Mouse (Mus musculus) forebrain, embryonic 13.5 days (tissue): ENCODE results near the gene Dok5. TPM values are rescaled to one million over a fixed set of nuclear protein-coding genes. Genes with fewer than 3 reads are reported as not detected.
A peak's percentile ranks its signal among the peaks of the same experiment; 100 is the strongest.

ENCODE experiments used
- ATAC-seq: fragments of 200-750 bp; cut with Nextera tagmentation; 2 replicates; pipeline ENCODE4 v1.8.0; 2017
- H3K27ac ChIP-seq: fragments of 300-500 bp; sonication (generic); 2 replicates; pipeline ENCODE4 v1.5.1; 2015; ENCODE audit warnings: inconsistent platforms, mild to moderate bottlenecking, moderate library complexity
- H3K27me3 ChIP-seq: fragments of 300-500 bp; sonication (generic); 2 replicates; pipeline ENCODE4 v1.6.1; 2015; ENCODE audit warnings: mild to moderate bottlenecking, inconsistent platforms
- H3K36me3 ChIP-seq: fragments of 300-500 bp; sonication (generic); 2 replicates; pipeline ENCODE4 v1.6.1; 2015; ENCODE audit warnings: mild to moderate bottlenecking, inconsistent platforms; ENCODE audit not compliant: poor library complexity, severe bottlenecking
- H3K4me1 ChIP-seq: fragments of 300-500 bp; sonication (generic); 2 replicates; pipeline ENCODE4 v1.6.1; 2015; ENCODE audit warnings: inconsistent platforms
- H3K4me2 ChIP-seq: fragments of 300-500 bp; sonication (generic); 2 replicates; pipeline ENCODE4 v1.6.1; 2015; ENCODE audit warnings: inconsistent platforms, mild to moderate bottlenecking, moderate library complexity
- H3K4me3 ChIP-seq: fragments of 300-500 bp; sonication (generic); 2 replicates; pipeline ENCODE4 v1.5.1; 2015; ENCODE audit warnings: mild to moderate bottlenecking, inconsistent platforms
- H3K9ac ChIP-seq: fragments of 300-500 bp; sonication (generic); 2 replicates; pipeline ENCODE4 v1.6.1; 2015; ENCODE audit warnings: mild to moderate bottlenecking, inconsistent platforms
- H3K9me3 ChIP-seq: fragments of 300-500 bp; sonication (generic); replicated peaks from 2 replicates; pipeline ENCODE4 v1.6.1; 2016; ENCODE audit warnings: inconsistent platforms
- WGBS: fragments of 180-500 bp; shearing (Covaris S2); methylation state at CpG from one replicate; pipeline ENCODE4 v1.1.7; 2015; 5-methylcytosine and 5-hydroxymethylcytosine counted together
- polyA plus RNA-seq: library from polyadenylated mRNA; unstranded; fragments of >200 nt; fragmentation: Nextera tagmentation; extraction: Ambion mirVana; gene quantifications from 2 replicates; pipeline ENCODE4 v1.2.1, GENCODE M21; 2015

The Dok5 gene
- polyA plus RNA-seq, 1 experiment from 2014 or later: 30.5 TPM

DNA sequence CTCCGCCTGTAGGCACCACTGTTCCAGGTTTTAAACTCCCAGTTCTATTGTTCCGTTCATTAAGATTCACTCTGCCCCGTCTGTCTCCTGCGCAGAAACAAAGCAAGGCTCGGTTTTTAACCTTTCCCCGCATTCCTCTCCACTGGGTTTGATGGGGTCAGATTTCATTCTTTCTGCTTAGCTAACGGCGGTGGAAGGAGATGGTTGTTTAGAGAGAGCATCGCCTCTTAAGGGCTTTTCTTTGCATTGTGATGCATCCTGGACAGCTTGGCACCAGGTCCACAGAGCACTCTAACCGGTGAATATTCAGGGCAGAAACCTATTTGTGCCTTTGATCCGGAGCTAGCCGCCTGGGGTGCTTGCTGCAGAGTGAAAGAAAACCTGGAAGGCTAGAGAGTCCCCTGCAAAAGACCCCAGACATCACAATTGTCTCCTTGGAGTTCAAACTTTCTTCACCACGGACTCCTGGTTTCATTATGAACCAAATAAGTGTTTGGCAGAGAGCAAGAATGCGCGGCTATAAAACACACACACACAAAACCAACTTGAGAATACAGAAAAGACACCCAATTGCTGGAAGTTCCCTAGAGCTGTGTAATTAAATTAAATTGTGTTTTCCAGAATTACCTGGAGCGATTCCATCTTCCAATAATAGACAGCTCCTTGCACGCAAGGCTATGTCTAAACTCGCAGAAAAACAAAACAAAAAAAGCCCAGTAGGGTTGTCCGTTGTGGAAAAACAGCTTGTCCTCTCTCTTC lies 40.7 kb downstream of the Dok5 start:
- Histone ChIP-seq H3K4me2 (peak overlapping the region; percentile 50), H3K9me3 (no peaks in the 10 kb centered on the region), H3K36me3 (no peaks in the 10 kb centered on the region), H3K4me1 (peaks cover 32% of the 10 kb centered on the region), H3K4me3 (0 out of 2 replicates have a peak overlapping the region, but pooled peaks have one; percentile 5), H3K9ac (peak overlapping the region; percentile 36; the same call in 1 of the 2 replicates), H3K27ac (peak overlapping the region; percentile 82), H3K27me3 (no peaks in the 10 kb centered on the region)
- WGBS: 1% methylated on average over 19 of the region's 19 CpGs
- ATAC-seq: peak; percentile 85

DNA sequence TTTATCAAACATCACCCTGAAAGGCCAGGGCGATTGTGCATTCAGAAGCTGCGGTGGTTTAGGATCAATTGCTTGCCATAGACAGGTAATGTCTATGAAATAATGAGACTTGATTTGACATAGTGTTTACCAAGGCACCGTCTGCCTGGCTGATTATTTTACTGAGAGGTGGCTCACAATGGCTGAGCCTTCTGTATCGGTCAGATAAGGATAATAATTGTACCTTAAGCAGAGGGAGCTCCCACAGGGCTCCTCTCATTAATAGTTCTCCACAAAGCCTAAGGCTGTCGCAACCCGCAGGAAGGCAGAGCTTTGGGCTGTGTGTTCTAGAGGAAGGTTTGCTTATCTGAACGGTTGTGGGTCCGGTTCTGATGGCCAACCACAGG lies 41.3 kb downstream of the Dok5 start:
- Histone ChIP-seq H3K4me1 (peaks cover 30% of the 10 kb centered on the region), H3K9me3 (no peaks in the 10 kb centered on the region), H3K9ac (peak overlapping the region; percentile 38; the same call in 1 of the 2 replicates), H3K4me2 (peak overlapping the region; percentile 50), H3K27ac (peak overlapping the region; percentile 82), H3K36me3 (no peaks in the 10 kb centered on the region), H3K27me3 (no peaks in the 10 kb centered on the region), H3K4me3 (no peak overlapping the region)
- 14% methylated on average over 8 of the region's 8 CpGs for WGBS
- peak; percentile 20; the same call in 1 of the 2 replicates for ATAC-seq

DNA sequence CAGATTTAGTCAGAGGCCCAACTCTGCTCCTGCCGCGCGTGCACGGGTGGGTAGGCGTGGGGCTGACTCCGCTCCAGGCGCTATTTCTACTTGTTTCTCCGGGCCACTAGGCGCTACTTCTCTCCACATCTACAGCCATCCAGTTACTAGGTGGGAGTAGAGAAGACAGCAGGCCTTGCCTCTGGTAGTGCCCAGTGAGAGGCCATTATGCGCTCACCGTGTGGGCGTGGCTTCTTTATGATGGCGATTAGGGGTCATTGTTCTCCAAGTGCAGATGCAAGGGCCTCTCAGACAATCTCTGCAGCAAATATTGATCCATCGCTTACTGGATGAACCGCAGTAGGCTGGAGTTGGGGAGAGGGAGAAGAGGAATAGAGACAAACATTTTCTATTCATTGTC lies 44.0 kb downstream of the Dok5 start:
- Histone ChIP-seq H3K4me2 (no peak overlapping the region), H3K9me3 (no peaks in the 10 kb centered on the region), H3K27ac (no peak overlapping the region), H3K9ac (no peak overlapping the region), H3K4me3 (no peak overlapping the region), H3K27me3 (no peaks in the 10 kb centered on the region), H3K4me1 (peaks cover 30% of the 10 kb centered on the region), H3K36me3 (no peaks in the 10 kb centered on the region)
- ATAC-seq: no peak
- WGBS: 83% methylated on average over 15 of the region's 15 CpGs

DNA sequence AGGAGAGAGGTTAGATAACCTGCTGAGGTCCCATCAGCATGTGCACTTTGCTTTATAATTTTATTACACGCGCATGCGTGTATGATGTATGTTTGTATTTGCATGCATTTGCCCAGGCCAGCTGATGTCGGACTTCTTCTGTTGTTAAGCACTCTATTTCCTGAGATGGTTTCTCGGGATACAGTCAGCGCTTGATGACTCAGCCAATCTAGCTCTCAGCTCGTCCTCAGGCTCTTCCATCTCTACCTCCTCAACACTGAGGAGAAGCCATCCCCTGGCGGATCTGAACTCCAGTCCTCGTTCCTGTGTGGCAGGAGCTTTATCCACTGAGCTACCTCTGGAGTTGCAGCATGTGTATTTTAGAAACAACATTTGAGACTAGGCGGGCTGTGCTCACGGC lies 44.5 kb downstream of the Dok5 start:
- no peak overlapping the region for H3K4me3 ChIP-seq
- H3K36me3 ChIP-seq: no peaks in the 10 kb centered on the region
- H3K27ac ChIP-seq: no peak overlapping the region
- 95% methylated on average over 11 of the region's 11 CpGs for WGBS
- no peaks in the 10 kb centered on the region for H3K27me3 ChIP-seq
- no peak overlapping the region for H3K9ac ChIP-seq
- peaks cover 25% of the 10 kb centered on the region for H3K4me1 ChIP-seq
- no peak overlapping the region for H3K4me2 ChIP-seq
- H3K9me3 ChIP-seq: no peaks in the 10 kb centered on the region
- ATAC-seq: no peak

DNA sequence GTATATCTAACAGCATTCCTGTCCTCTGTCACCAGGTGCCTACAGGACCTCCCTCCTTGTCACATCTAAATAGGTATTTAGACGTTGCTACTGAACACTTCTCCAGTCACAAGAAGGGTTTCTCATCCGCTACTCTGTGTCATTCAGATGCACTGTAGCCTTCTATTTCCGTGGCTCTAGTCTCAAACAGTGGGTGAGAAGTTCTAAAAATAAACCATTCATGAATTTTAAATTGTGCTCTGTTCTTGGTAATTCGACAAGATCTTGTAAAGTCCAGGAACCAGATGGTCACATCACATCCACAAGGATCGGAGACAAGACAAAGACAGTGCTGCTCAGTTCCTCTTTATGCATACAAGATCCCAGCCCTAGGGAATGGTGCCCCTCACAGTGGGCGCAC lies 46.0 kb downstream of the Dok5 start:
- no peaks in the 10 kb centered on the region for H3K9me3 ChIP-seq
- no peak overlapping the region for H3K9ac ChIP-seq
- H3K27me3 ChIP-seq: no peaks in the 10 kb centered on the region
- H3K4me3 ChIP-seq: no peak overlapping the region
- no peak overlapping the region for H3K4me2 ChIP-seq
- no peak for ATAC-seq
- H3K4me1 ChIP-seq: peaks cover 16% of the 10 kb centered on the region
- 83% methylated on average over 6 of the region's 6 CpGs for WGBS
- no peaks in the 10 kb centered on the region for H3K36me3 ChIP-seq
- 0 out of 2 replicates have a peak overlapping the region, but pooled peaks have one; percentile 2 for H3K27ac ChIP-seq

DNA sequence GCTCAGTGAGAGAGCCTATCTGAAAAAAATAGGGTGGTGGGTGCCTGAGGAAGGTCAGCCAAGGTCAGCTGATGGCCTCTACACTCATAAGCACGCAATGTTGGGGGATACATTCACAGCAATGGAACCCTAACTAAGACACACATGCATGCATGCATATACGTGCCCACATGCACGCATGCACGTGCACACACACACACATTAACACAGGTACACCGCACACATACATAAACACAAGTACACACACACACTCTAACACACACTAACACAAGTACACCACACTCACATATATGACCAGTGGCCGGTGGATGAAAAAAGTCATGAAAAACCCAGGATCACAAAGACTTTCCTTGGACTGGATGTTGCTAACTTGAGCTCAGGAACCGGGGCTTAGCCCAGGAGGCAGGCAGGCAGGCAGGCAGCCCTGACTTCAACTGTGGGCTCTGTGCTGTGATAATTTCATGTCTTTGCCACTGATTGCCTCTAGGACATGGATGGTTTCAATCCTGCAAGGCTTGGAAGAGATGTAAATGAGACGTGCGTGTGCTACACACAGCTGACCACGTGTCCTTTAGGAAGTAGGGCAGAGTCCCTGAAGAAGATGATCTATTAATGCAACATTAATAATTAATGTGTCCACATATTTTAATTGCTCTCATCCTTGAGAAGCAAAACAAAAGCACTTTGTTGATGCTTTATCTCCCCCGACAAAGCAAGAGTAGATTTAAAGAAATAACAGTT lies 48.6 kb downstream of the Dok5 start:
- Histone ChIP-seq H3K27me3 (no peaks in the 10 kb centered on the region), H3K27ac (no peak overlapping the region)
- no peak for ATAC-seq

DNA sequence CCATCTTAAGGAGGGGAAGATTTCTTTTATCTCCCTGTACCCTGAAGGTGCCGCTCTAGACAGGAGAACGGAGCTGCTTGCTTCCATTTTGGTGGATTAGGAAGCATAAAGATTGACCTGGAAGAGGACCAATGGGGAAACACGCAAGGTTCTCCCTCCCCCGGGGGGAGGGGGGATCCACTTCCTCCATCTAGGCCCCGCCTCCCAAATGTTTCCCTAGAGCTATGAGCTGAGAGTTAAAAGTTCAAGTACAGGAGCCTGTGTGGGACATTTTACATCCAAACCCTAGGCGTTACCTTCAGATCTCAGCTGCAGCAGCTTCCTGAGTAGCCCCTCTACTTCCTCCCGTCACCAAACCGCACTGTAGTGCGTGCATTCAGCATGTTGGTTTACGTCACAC lies 56.5 kb downstream of the Dok5 start:
- Histone ChIP-seq H3K4me2 (no peak overlapping the region), H3K4me3 (no peak overlapping the region), H3K9ac (no peak overlapping the region), H3K27me3 (no peaks in the 10 kb centered on the region), H3K9me3 (peaks cover 16% of the 10 kb centered on the region), H3K4me1 (peaks cover 14% of the 10 kb centered on the region), H3K36me3 (0 out of 2 replicates have a peak, but pooled peaks cover 3% of the 10 kb centered on the region), H3K27ac (no peak overlapping the region)
- WGBS: 95% methylated on average over 10 of the region's 10 CpGs
- no peak for ATAC-seq

More for the DNA sequence above, 48.6 kb downstream of the Dok5 start:
- 0 out of 2 replicates have a peak, but pooled peaks cover 3% of the 10 kb centered on the region for H3K4me1 ChIP-seq
- no peak overlapping the region for H3K9ac ChIP-seq
- no peaks in the 10 kb centered on the region for H3K9me3 ChIP-seq
- H3K36me3 ChIP-seq: no peaks in the 10 kb centered on the region
- 90% methylated on average over 11 of the region's 11 CpGs for WGBS
- no peak overlapping the region for H3K4me2 ChIP-seq
- no peak overlapping the region for H3K4me3 ChIP-seq

DNA sequence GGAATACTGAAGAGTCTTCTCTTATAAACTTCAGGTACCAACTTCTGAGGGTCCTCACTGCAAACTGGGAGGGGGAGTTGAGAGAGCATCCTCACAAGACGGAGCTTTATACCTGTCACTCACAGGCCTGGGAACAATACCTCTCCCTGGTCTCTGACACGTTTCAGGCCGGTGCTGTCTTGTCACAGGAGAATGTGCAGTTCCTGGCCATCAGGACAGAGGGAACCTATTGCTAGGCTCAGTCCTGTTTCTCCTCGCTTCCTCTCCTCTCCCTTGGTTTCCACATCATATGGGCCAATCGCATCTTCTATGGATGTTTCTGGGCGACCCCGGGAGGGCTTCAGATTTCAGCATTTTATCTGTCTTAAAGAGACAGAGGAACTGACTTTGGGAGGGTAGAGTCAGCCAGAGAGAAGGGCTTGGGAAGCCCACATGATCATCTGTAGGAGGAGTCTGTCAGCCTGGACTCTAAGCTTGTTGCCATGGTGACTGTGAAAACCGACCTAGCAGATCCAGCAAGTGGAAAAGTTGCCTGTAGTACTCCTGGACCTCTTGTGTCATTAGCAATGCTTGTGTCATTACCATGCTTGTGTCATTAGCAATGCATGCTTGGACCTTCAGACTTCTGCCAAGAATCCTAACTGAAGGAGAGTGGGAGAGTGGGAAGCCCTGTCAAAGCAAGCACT lies 59.9 kb downstream of the Dok5 start:
- Histone ChIP-seq H3K27ac (0 out of 2 replicates have a peak overlapping the region, but pooled peaks have one; percentile 40), H3K4me1 (peaks cover 14% of the 10 kb centered on the region), H3K4me3 (no peak overlapping the region), H3K4me2 (no peak overlapping the region), H3K9ac (no peak overlapping the region), H3K27me3 (no peaks in the 10 kb centered on the region), H3K36me3 (0 out of 2 replicates have a peak, but pooled peaks cover 3% of the 10 kb centered on the region), H3K9me3 (peaks cover 23% of the 10 kb centered on the region)
- WGBS: 35% methylated on average over 8 of the region's 8 CpGs
- ATAC-seq: peak; percentile 76

DNA sequence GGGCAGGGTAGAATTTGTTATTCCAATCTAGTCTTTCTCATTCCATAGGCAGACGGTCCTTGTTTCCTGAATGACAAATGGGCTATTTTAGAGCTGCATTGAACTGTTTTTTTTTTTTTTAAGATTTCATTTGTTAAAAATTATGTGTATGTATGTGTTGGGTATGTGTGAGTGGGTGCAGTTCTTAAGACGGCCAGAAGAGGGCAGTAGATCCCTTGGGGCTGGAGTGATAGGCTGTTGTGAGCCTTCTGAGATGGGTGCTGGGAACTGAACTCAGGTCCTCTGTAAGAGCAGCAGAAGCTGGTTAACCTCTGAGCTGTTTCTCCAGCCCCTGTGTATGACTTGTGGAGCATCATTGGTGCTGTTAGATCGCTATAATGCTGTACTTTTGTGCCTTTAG lies 63.6 kb downstream of the Dok5 start:
- WGBS: 91% methylated on average over 3 of the region's 3 CpGs
- Histone ChIP-seq H3K36me3 (0 out of 2 replicates have a peak, but pooled peaks cover 3% of the 10 kb centered on the region), H3K27ac (no peak overlapping the region), H3K4me2 (no peak overlapping the region), H3K9ac (no peak overlapping the region), H3K27me3 (no peaks in the 10 kb centered on the region), H3K4me1 (peaks cover 14% of the 10 kb centered on the region), H3K4me3 (no peak overlapping the region), H3K9me3 (peaks cover 13% of the 10 kb centered on the region; the same call in 1 of the 2 replicates)
- no peak for ATAC-seq

DNA sequence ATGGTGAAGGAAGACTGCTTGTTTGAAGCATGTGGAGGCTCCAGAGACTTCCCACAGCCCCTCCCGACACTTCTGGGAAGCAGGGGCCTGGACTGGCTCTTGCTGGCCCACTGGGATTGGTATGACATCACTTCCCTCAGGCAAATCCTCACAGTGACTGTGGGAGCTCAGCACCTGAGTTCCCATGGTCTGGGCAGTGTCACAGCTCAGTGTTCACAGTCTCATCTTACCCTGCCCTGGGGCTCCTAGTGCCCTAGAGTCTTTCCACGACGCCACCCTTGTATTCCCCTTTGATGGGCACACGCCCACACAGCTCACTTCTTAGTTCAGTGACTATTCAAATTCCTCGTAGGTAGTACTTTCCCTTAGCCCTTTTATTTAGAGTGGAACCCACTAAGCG lies 71.4 kb downstream of the Dok5 start:
- no peak for ATAC-seq
- Histone ChIP-seq H3K36me3 (peaks cover 9% of the 10 kb centered on the region), H3K9ac (no peak overlapping the region), H3K9me3 (0 out of 2 replicates have a peak, but pooled peaks cover 6% of the 10 kb centered on the region), H3K4me1 (peaks cover 18% of the 10 kb centered on the region), H3K27me3 (no peaks in the 10 kb centered on the region), H3K4me2 (no peak overlapping the region), H3K27ac (no peak overlapping the region), H3K4me3 (no peak overlapping the region)
- 81% methylated on average over 6 of the region's 6 CpGs for WGBS

DNA sequence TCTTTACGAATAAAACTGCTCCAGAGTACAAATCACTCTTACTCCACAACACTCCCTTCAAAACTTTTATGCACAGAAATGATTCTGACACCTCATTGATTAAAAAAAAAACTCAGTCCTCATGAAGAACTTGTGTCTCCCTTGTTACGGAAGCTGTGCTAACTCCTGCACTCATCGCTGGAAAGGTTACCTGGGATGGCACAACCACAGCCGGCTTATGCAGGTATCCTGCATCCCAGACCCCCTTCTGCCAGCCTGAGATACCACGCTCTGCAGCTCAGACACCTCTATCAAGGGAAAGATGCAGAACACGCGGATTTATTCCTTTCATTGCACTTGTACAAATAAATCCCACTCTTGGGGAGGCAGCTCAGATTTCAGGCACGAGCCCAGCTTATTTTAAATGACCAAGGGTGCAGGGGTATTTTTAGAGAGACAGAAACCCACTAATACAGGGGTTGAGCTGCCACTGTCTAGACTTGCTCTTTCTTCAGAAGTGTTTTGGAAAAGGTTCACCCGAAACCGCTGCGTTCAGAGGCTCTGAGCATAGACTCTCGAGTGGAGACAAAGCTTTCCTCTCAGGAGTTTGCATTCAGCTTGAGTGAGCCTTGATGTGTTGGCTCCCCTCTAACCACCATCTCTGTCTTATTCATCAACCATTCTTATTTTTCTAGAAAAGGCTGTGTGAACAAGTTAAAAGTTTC lies 76.1 kb downstream of the Dok5 start:
- Histone ChIP-seq H3K27me3 (no peaks in the 10 kb centered on the region), H3K4me1 (peaks cover 38% of the 10 kb centered on the region), H3K4me3 (no peak overlapping the region), H3K4me2 (peak overlapping the region; percentile 19), H3K9ac (no peak overlapping the region), H3K27ac (peak overlapping the region; percentile 57), H3K36me3 (no peaks in the 10 kb centered on the region), H3K9me3 (no peaks in the 10 kb centered on the region)
- ATAC-seq: peak; percentile 61
- 36% methylated on average over 12 of the region's 12 CpGs for WGBS
